Mouse (Mus musculus) cortical plate, adult 2 months (tissue): ENCODE measurements at regions not wholly inside any gene's neighbourhood (a gene's known extent, or its start where the extent isn't known, plus 50 kb on each side); places are given as distances from the start of the nearest gene placed in this dataset.

Source experiments
- CTCF ChIP-seq: fragments of 200-500 bp; IDR thresholded peaks from 2 replicates; pipeline ENCODE4 v1.5.1; 2011; ENCODE audit warnings: mild to moderate bottlenecking, control low read depth, low read length; ENCODE audit not compliant: insufficient read depth; ENCODE audit errors: extremely low read depth
- POLR2A ChIP-seq: fragments of 200-500 bp; IDR thresholded peaks from 2 replicates; pipeline ENCODE4 v1.6.1; 2011; ENCODE audit warnings: mild to moderate bottlenecking, low read length, control low read depth; ENCODE audit not compliant: insufficient read depth; ENCODE audit errors: extremely low read depth

DNA sequence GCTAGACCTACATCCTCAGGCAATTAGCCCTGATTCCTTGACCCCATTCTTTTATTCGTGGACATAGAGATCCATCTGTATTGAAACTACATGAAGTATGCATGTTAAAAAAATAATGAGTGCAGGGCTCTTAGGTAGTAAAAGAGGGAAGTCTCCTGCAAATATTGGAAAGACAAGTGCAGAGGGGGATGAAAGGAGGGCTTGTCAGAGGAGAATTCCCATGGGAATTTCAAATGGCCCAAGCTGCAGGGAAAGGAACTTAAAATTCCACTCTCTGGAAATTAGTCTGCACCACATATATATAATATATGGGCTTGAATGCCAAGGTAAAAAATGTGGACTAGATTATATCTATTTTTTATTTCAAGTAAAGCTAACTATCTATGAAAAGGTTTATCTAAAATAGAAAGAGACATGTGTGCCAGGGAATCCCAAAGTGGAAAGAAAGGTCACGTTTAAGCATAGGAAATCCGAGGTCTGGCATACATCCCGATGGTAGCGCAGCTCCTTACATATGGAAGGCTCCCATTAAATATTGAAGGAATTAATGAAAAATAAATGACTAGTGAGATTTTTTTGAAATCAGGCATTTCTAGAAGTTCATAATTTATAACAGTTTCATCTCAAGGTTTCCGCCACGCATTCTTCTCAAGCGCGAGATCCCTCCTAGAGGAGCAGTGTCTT lies 457.4 kb downstream of the Kctd12 start:
- TF ChIP-seq POLR2A (no peak), CTCF (no peak)
